Mouse (Mus musculus) CH12.LX (cell line): ENCODE measurements at regions not wholly inside any gene's neighbourhood (a gene's known extent, or its start where the extent isn't known, plus 50 kb on each side); places are given as distances from the start of the nearest gene placed in this dataset.

Source experiments
- DNase-seq: peaks from one replicate; pipeline ENCODE4 v3.0.0-alpha.2; 2013; ENCODE audit errors: extremely low read depth
- H3K27ac ChIP-seq: 2 replicates; pipeline ENCODE4 v1.5.1; 2012; ENCODE audit warnings: low read depth, mild to moderate bottlenecking, control low read depth, moderate library complexity; ENCODE audit not compliant: insufficient read depth
- H3K27me3 ChIP-seq: replicated peaks from 2 replicates; pipeline ENCODE3; 2012; ENCODE audit warnings: inconsistent platforms
- H3K36me3 ChIP-seq, 2 experiments: replicated peaks in 1 of 2; 2 replicates each; pipeline versions ENCODE3 to v1.6.1; 2012; ENCODE audit warnings: inconsistent platforms in 1 of 2, low read length in 1 of 2, mild to moderate bottlenecking in 1 of 2, mixed read lengths in 1 of 2, moderate library complexity in 1 of 2; ENCODE audit not compliant: control insufficient read depth in 1 of 2, insufficient read depth in 1 of 2
- H3K4me1 ChIP-seq, 2 experiments: 2 replicates each; pipeline ENCODE4 v1.6.1; 2012; ENCODE audit warnings: inconsistent platforms in 1 of 2, moderate library complexity in 1 of 2; ENCODE audit not compliant: insufficient read depth in 2 of 2, control insufficient read depth in 1 of 2
- H3K4me2 ChIP-seq: 2 replicates; pipeline ENCODE4 v1.6.1; 2012; ENCODE audit warnings: low read depth, mild to moderate bottlenecking, control low read depth; ENCODE audit not compliant: poor library complexity, insufficient read depth, severe bottlenecking
- H3K4me3 ChIP-seq, 3 experiments: fragments of 150-350 bp in 1 of 3; sonication (generic) in 1 of 3; replicated peaks in 1 of 3; 2 replicates each; pipeline versions ENCODE3 to v1.5.1; 2011 to 2012; ENCODE audit warnings: low read depth in 2 of 3, low read length in 2 of 3, mild to moderate bottlenecking in 2 of 3, moderate library complexity in 2 of 3, control low read depth in 1 of 3, improper control_type of control experiment in 1 of 3, inconsistent platforms in 1 of 3, mixed read lengths in 1 of 3; ENCODE audit not compliant: poor library complexity in 1 of 3
- H3K79me2 ChIP-seq: replicated peaks from 2 replicates; pipeline ENCODE4 v1.6.1; 2012; ENCODE audit warnings: mild to moderate bottlenecking, moderate library complexity; ENCODE audit not compliant: control insufficient read depth, poor library complexity, insufficient read depth, severe bottlenecking; ENCODE audit errors: extremely low read depth
- H3K9ac ChIP-seq: 2 replicates; pipeline ENCODE4 v1.6.1; 2012; ENCODE audit warnings: low read depth, mild to moderate bottlenecking, control low read depth, moderate library complexity; ENCODE audit not compliant: insufficient read depth
- H3K9me3 ChIP-seq: replicated peaks from 2 replicates; pipeline ENCODE3; 2012; ENCODE audit warnings: low read length, inconsistent platforms, mixed read lengths
- BHLHE40 ChIP-seq: IDR thresholded peaks from 2 replicates; pipeline ENCODE4 v1.6.1; 2011; ENCODE audit warnings: mild to moderate bottlenecking, low read depth, low read length, improper control_type of control experiment
- CHD1 ChIP-seq: IDR thresholded peaks from 2 replicates; pipeline ENCODE4 v1.6.1; 2012; ENCODE audit warnings: low read depth, low read length, improper control_type of control experiment, inconsistent platforms
- CHD2 ChIP-seq: IDR thresholded peaks from 2 replicates; pipeline ENCODE4 v1.6.1; 2011; ENCODE audit warnings: low read length, improper control_type of control experiment
- CTCF ChIP-seq, 2 experiments: IDR thresholded peaks in 1 of 2; conservative IDR thresholded peaks in 1 of 2; 2 replicates each; pipeline ENCODE4 v1.5.1; 2011 to 2012; ENCODE audit warnings: low read depth in 2 of 2, low read length in 2 of 2, improper control_type of control experiment in 1 of 2, inconsistent platforms in 1 of 2, mild to moderate bottlenecking in 1 of 2, moderate library complexity in 1 of 2
- E2F4 ChIP-seq: IDR thresholded peaks from 2 replicates; pipeline ENCODE4 v1.6.1; 2011; ENCODE audit warnings: low read depth, low read length, improper control_type of control experiment; ENCODE audit not compliant: insufficient replicate concordance
- ELF1 ChIP-seq: IDR thresholded peaks from 2 replicates; pipeline ENCODE4 v1.6.1; 2014; ENCODE audit warnings: low read depth, mild to moderate bottlenecking, inconsistent platforms, low read length, improper control_type of control experiment
- EP300 ChIP-seq: IDR thresholded peaks from 2 replicates; pipeline ENCODE4 v1.6.1; 2011; ENCODE audit warnings: low read length, improper control_type of control experiment
- ETS1 ChIP-seq: conservative IDR thresholded peaks from 2 replicates; pipeline ENCODE4 v1.6.1; 2012; ENCODE audit warnings: low read depth, mild to moderate bottlenecking, inconsistent platforms, low read length, improper control_type of control experiment, moderate library complexity
- IRF4 ChIP-seq: IDR thresholded peaks from 2 replicates; pipeline ENCODE4 v1.6.1; 2014; ENCODE audit warnings: low read depth, mild to moderate bottlenecking, inconsistent platforms, low read length, improper control_type of control experiment
- JUN ChIP-seq: IDR thresholded peaks from 2 replicates; pipeline ENCODE4 v1.6.1; 2011; ENCODE audit warnings: low read depth, mild to moderate bottlenecking, low read length, improper control_type of control experiment, moderate library complexity; ENCODE audit not compliant: insufficient read depth
- JUND ChIP-seq: conservative IDR thresholded peaks from 2 replicates; pipeline ENCODE4 v1.6.1; 2011; ENCODE audit warnings: low read depth, low read length, improper control_type of control experiment
- MAFK ChIP-seq: IDR thresholded peaks from 2 replicates; pipeline ENCODE4 v1.6.1; 2011; ENCODE audit warnings: low read length, improper control_type of control experiment; ENCODE audit not compliant: insufficient replicate concordance
- MAX ChIP-seq: IDR thresholded peaks from 2 replicates; pipeline ENCODE4 v1.6.1; 2011; ENCODE audit warnings: low read length, improper control_type of control experiment
- MEF2A ChIP-seq: IDR thresholded peaks from 2 replicates; pipeline ENCODE4 v1.6.1; 2014; ENCODE audit warnings: low read depth, mild to moderate bottlenecking, inconsistent platforms, low read length, improper control_type of control experiment, borderline replicate concordance
- MXI1 ChIP-seq: IDR thresholded peaks from 2 replicates; pipeline ENCODE4 v1.6.1; 2011; ENCODE audit warnings: mild to moderate bottlenecking, low read depth, low read length, improper control_type of control experiment
- MYC ChIP-seq: IDR thresholded peaks from 2 replicates; pipeline ENCODE4 v1.6.1; 2011; ENCODE audit warnings: low read depth, mild to moderate bottlenecking, improper control_type of control experiment, low read length
- NELFE ChIP-seq: IDR thresholded peaks from 2 replicates; pipeline ENCODE4 v1.6.1; 2011; ENCODE audit warnings: low read depth, low read length, improper control_type of control experiment
- PAX5 ChIP-seq: IDR thresholded peaks from 2 replicates; pipeline ENCODE4 v1.6.1; 2012; ENCODE audit warnings: low read length, inconsistent platforms, mixed read lengths
- POLR2A ChIP-seq: IDR thresholded peaks from 2 replicates; pipeline ENCODE4 v1.6.1; 2011; ENCODE audit warnings: low read depth, mild to moderate bottlenecking, improper control_type of control experiment, low read length
- RAD21 ChIP-seq: IDR thresholded peaks from 2 replicates; pipeline ENCODE4 v1.6.1; 2011; ENCODE audit warnings: low read depth, mild to moderate bottlenecking, low read length, improper control_type of control experiment, moderate library complexity
- RCOR1 ChIP-seq: conservative IDR thresholded peaks from 2 replicates; pipeline ENCODE4 v1.6.1; 2012; ENCODE audit warnings: low read depth, mild to moderate bottlenecking, inconsistent platforms, low read length, improper control_type of control experiment
- SIN3A ChIP-seq: IDR thresholded peaks from 2 replicates; pipeline ENCODE4 v1.6.1; 2012; ENCODE audit warnings: low read length, improper control_type of control experiment, inconsistent platforms
- SMC3 ChIP-seq: IDR thresholded peaks from 2 replicates; pipeline ENCODE4 v1.6.1; 2011; ENCODE audit warnings: low read depth, low read length, improper control_type of control experiment
- TCF12 ChIP-seq: IDR thresholded peaks from 2 replicates; pipeline ENCODE4 v1.6.1; 2014; ENCODE audit warnings: low read depth, mild to moderate bottlenecking, inconsistent platforms, low read length, improper control_type of control experiment
- USF2 ChIP-seq: conservative IDR thresholded peaks from 2 replicates; pipeline ENCODE4 v1.6.1; 2011; ENCODE audit warnings: low read depth, low read length, improper control_type of control experiment
- ZC3H11A ChIP-seq: IDR thresholded peaks from 2 replicates; pipeline ENCODE4 v1.6.1; 2012; ENCODE audit warnings: low read depth, mild to moderate bottlenecking, inconsistent platforms, low read length, improper control_type of control experiment
- ZKSCAN1 ChIP-seq: IDR thresholded peaks from 2 replicates; pipeline ENCODE4 v1.6.1; 2012; ENCODE audit warnings: low read depth, inconsistent platforms, low read length, improper control_type of control experiment, borderline replicate concordance
- dilution Hi-C: fragments of 300-500 bp; cut with MboI; formaldehyde crosslinking; loops from 2 replicates; pipeline ENCODE4 v1.14.3; 2020; ENCODE audit warnings: low sequenced_read_pairs; ENCODE audit not compliant: extremely low pct_unique_long_range_greater_than_20kb, extremely low pct_ligation_motif_present
- in situ Hi-C: fragments of 300-500 bp; cut with MboI; formaldehyde crosslinking; loops from 3 replicates; pipeline ENCODE4 v1.14.3; 2019; ENCODE audit warnings: low sequenced_read_pairs, low pct_ligation_motif_present, low pct_unique_long_range_greater_than_20kb, mixed read lengths

DNA sequence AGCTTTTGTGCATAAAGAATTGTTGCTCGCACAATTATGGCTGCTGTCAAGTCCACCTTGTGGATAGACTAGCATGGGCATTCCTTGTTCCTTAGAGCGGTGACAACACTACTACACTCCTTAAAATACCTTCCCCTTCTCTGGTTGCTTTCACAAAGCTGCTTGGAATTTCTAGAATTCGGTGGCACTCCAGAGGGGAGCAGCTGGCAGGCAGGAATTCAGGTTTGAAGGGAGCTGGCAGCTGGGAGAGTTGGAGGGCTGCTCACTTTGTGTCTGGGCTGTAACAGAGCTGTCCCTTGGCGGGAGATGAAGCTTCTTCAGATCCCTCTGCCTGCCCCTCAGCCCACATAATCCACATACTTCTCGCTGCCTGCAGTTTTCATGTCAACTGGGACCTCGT lies 109.7 kb downstream of the Tmsb4x start:
- H3K27ac ChIP-seq = peak overlapping the region; percentile 73
- no peaks in the 10 kb centered on the region for H3K36me3 ChIP-seq
- dilution Hi-C loops (no loop called here), in situ Hi-C loops (loop anchor here (10.0 kb wide), 1 partner anchor 435 kb away; no protein-coding TSS in a partner anchor)
- H3K9ac ChIP-seq = peak overlapping the region; percentile 55
- peaks cover 8% of the 10 kb centered on the region; the same call in 1 of the 2 replicates for H3K79me2 ChIP-seq
- H3K27me3 ChIP-seq = no peaks in the 10 kb centered on the region
- H3K4me1 ChIP-seq = peaks cover 7 to 29% of the 10 kb centered on the region in 2 experiments
- peak overlapping the region; percentile 46 for H3K4me2 ChIP-seq
- no peak for TF ChIP-seq ZKSCAN1
- TF ChIP-seq TCF12 = no peak
- TF ChIP-seq CHD1 = no peak
- no peak for TF ChIP-seq E2F4
- TF ChIP-seq IRF4 = no peak
- no peak for TF ChIP-seq MXI1
- TF ChIP-seq SIN3A = no peak
- TF ChIP-seq MYC = no peak
- TF ChIP-seq MAX = no peak
- no peak for TF ChIP-seq CHD2
- no peak for TF ChIP-seq ELF1
- TF ChIP-seq ETS1 = no peak
- no peak overlapping the region for H3K4me3 ChIP-seq
- H3K9me3 ChIP-seq = no peaks in the 10 kb centered on the region
- no peak for DNase-seq

DNA sequence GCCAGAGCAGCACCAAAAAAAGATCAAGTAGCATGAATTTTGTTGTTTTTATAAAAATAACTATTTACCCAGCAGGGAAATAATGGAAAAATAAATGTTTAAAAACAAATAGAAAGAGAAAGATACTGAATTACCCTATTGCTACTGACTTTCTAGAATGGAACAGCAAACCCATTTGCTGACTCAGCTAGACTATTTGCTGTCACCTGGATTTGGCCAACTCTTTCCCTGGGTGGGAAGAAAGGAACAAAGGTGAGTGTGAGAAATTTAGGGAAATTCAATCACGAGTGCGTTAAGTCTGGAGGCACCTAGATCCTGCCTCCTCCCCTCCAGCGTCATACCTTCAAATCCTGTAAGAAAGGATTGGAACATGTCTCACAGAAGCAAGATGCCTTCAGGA lies 110.2 kb downstream of the Tmsb4x start:
- Histone ChIP-seq H3K79me2 (peaks cover 8% of the 10 kb centered on the region; the same call in 1 of the 2 replicates), H3K27me3 (no peaks in the 10 kb centered on the region), H3K4me1 (peaks cover 4 to 30% of the 10 kb centered on the region in 2 experiments), H3K36me3 (no peaks in the 10 kb centered on the region), H3K4me3 (no peak overlapping the region), H3K27ac (no peak overlapping the region), H3K9ac (no peak overlapping the region), H3K9me3 (no peaks in the 10 kb centered on the region), H3K4me2 (no peak overlapping the region)
- no peak for TF ChIP-seq SMC3
- peak; percentile 67; the same call in 1 of the 2 replicates for TF ChIP-seq MAFK
- dilution Hi-C loops (no loop called here), in situ Hi-C loops (loop anchor here (10.0 kb wide), 1 partner anchor 434 kb away; no protein-coding TSS in a partner anchor)
- no peak for DNase-seq

DNA sequence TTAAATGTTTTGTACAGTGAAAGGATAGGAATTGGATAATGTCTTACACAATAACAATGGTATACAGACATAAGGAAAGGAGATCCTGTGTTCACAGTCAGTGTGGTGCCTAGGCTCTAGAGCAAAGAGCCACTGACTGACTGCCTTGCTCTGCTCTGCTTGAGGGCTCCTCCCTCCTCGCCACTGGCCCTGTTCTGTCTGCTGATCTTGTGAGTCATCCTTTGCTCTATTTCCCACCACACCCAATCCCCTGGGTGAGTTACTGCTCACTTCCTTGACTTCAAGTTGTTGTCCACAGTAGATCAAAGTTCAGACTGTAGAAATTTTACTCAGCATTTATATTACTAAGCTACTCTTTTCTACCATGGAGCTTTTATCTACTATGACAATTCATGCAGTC lies 117.3 kb downstream of the Tmsb4x start:
- no peaks in the 10 kb centered on the region for H3K36me3 ChIP-seq
- H3K27me3 ChIP-seq = no peaks in the 10 kb centered on the region
- peak overlapping the region; percentile 84 for H3K27ac ChIP-seq
- DNase-seq = peak; percentile 84
- H3K9ac ChIP-seq = no peak overlapping the region
- H3K4me1 ChIP-seq = peaks cover 6 to 51% of the 10 kb centered on the region in 2 experiments
- 0 out of 2 replicates have a peak, but pooled peaks cover 4% of the 10 kb centered on the region for H3K79me2 ChIP-seq
- dilution Hi-C loops (no loop called here), in situ Hi-C loops (loop anchor here (10.0 kb wide), 1 partner anchor 427 kb away; no protein-coding TSS in a partner anchor)
- no peaks in the 10 kb centered on the region for H3K9me3 ChIP-seq
- no peak overlapping the region for H3K4me3 ChIP-seq
- no peak overlapping the region for H3K4me2 ChIP-seq
- TF ChIP-seq MYC (no peak), USF2 (no peak), RCOR1 (no peak), ZKSCAN1 (no peak), JUND (peak; percentile 57; the same call in 1 of the 2 replicates), PAX5 (no peak), JUN (peak; percentile 36; the same call in 1 of the 2 replicates), IRF4 (peak; percentile 60), ZC3H11A (no peak), POLR2A (peak; percentile 48), MEF2A (no peak), RAD21 (no peak; the same call in 1 of the 2 replicates), EP300 (no peak), CTCF (conservative IDR thresholded peaks at IDR 0.05 in 1 of 2, IDR thresholded peaks at IDR 0.05 in 1 of 2; ENCODE audit: low read depth in 2 of 2, low read length in 2 of 2) (no peak), NELFE (no peak), BHLHE40 (no peak; the same call in 1 of the 2 replicates), TCF12 (peak; percentile 42; the same call in 1 of the 2 replicates)
